Comparison of ENCODE assay signal across 20 mouse cellular contexts in genomic region chr11:60861993-60862392, GRCm38 (mm10). TPM values are rescaled to one million over a fixed set of nuclear protein-coding genes. Genes with fewer than 3 reads are reported as not detected.
DNase-seq lines count a peak whose midpoint lies in the region; ATAC-seq and TF ChIP-seq lines count a peak whose summit lies in the region.
"Had no signal": no experiment of that assay in that cellular context is flagged by ENCODE, and none has a peak within 500 bp of the region (broad histone marks: within the 10 kb centered on the region; RNA-seq: fewer than 3 reads in every experiment).

No protein-coding gene starts in this region.

- no peak; the same call in 1 of the 2 replicates for ATAC-seq in intestine, postnatal 0 days
- ATAC-seq in intestine, embryonic 16.5 days = no peak
- no peak for ATAC-seq in liver, embryonic 13.5 days (ENCODE audit: low read depth)
- no peak for ATAC-seq in liver, embryonic 11.5 days (replicated peaks; ENCODE audit: low FRiP score)
- ATAC-seq in stomach, postnatal 0 days (ENCODE audit: low FRiP score, low TSS enrichment) = 0 out of 2 replicates have a peak, but pooled peaks have one; percentile 22
- ATAC-seq in heart, embryonic 12.5 days (ENCODE audit: insufficient number of reproducible peaks, low FRiP score) = no peak
- ATAC-seq: forebrain, embryonic 15.5 days; midbrain, embryonic 15.5 days had no signal

- TF ChIP-seq EP300 in stomach, postnatal 0 days (optimal IDR thresholded peaks at IDR 0.05) = no peak

- H3K27me3 ChIP-seq in intestine, postnatal 0 days (replicated peaks; ENCODE audit: control insufficient read depth, insufficient read depth, low read length) = no peaks in the 10 kb centered on the region
- no peaks in the 10 kb centered on the region for H3K27me3 ChIP-seq in intestine, embryonic 16.5 days (replicated peaks; ENCODE audit: control insufficient read depth, insufficient read depth, low read length)
- no peaks in the 10 kb centered on the region for H3K27me3 ChIP-seq in liver, embryonic 13.5 days
- H3K27me3 ChIP-seq in liver, embryonic 11.5 days (replicated peaks; ENCODE audit: control insufficient read depth, insufficient read depth, low read length) = no peaks in the 10 kb centered on the region
- no peaks in the 10 kb centered on the region for H3K27me3 ChIP-seq in stomach, postnatal 0 days (ENCODE audit: control insufficient read depth, insufficient read depth, low read length)
- H3K27me3 ChIP-seq in heart, embryonic 12.5 days (replicated peaks) = no peaks in the 10 kb centered on the region
- H3K27me3 ChIP-seq: forebrain, embryonic 15.5 days; heart, embryonic 15.5 days; hindbrain, embryonic 13.5 days; lung, embryonic 15.5 days; midbrain, embryonic 15.5 days had no signal

- no peak for TF ChIP-seq CTCF in intestine, postnatal 0 days (IDR thresholded peaks at IDR 0.05; ENCODE audit: low read depth)
- no peak for TF ChIP-seq CTCF in stomach, postnatal 0 days (IDR thresholded peaks at IDR 0.05; ENCODE audit: low read depth)

- H3K4me3 ChIP-seq in intestine, postnatal 0 days (ENCODE audit: low read depth, low read length) = no peak overlapping the region
- no peak overlapping the region for H3K4me3 ChIP-seq in intestine, embryonic 16.5 days (ENCODE audit: low read length)
- no peak overlapping the region for H3K4me3 ChIP-seq in liver, embryonic 13.5 days (replicated peaks)
- H3K4me3 ChIP-seq in liver, embryonic 11.5 days (ENCODE audit: low read depth, low read length) = no peak overlapping the region
- no peak overlapping the region for H3K4me3 ChIP-seq in stomach, postnatal 0 days (ENCODE audit: low read depth, low read length)
- no peak overlapping the region for H3K4me3 ChIP-seq in heart, embryonic 12.5 days
- H3K4me3 ChIP-seq: embryonic facial prominence, embryonic 10.5 days; forebrain, embryonic 15.5 days; heart, embryonic 15.5 days; hindbrain, embryonic 13.5 days; limb, embryonic 10.5 days; lung, embryonic 15.5 days; midbrain, embryonic 15.5 days had no signal

- H3K9ac ChIP-seq in intestine, postnatal 0 days (ENCODE audit: low read depth, low read length) = no peak overlapping the region
- no peak overlapping the region for H3K9ac ChIP-seq in intestine, embryonic 16.5 days (ENCODE audit: low read depth, low read length)
- H3K9ac ChIP-seq in liver, embryonic 13.5 days = no peak overlapping the region
- no peak overlapping the region for H3K9ac ChIP-seq in liver, embryonic 11.5 days (ENCODE audit: low read depth, low read length)
- H3K9ac ChIP-seq in stomach, postnatal 0 days (ENCODE audit: low read length) = no peak overlapping the region
- H3K9ac ChIP-seq in heart, embryonic 12.5 days = no peak overlapping the region
- H3K9ac ChIP-seq: forebrain, embryonic 15.5 days; heart, embryonic 15.5 days; hindbrain, embryonic 13.5 days; liver, embryonic 14.5 days; lung, embryonic 15.5 days; midbrain, embryonic 15.5 days had no signal

- H3K36me3 ChIP-seq in intestine, postnatal 0 days (ENCODE audit: control insufficient read depth, insufficient read depth) = peaks cover 40% of the 10 kb centered on the region
- H3K36me3 ChIP-seq in intestine, embryonic 16.5 days (ENCODE audit: control insufficient read depth, insufficient read depth, low read length) = peaks cover 16% of the 10 kb centered on the region
- peaks cover 90% of the 10 kb centered on the region for H3K36me3 ChIP-seq in liver, embryonic 13.5 days
- H3K36me3 ChIP-seq in liver, embryonic 11.5 days (ENCODE audit: control insufficient read depth, insufficient read depth, low read length) = peaks cover 50% of the 10 kb centered on the region; the same call in 1 of the 2 replicates
- H3K36me3 ChIP-seq in stomach, postnatal 0 days (ENCODE audit: control insufficient read depth, insufficient read depth, low read length) = peaks cover 25% of the 10 kb centered on the region
- H3K36me3 ChIP-seq in heart, embryonic 12.5 days = peaks cover 72% of the 10 kb centered on the region

- WGBS in intestine, postnatal 0 days = 69% methylated on average over 3 of the region's 3 CpGs
- 79% methylated on average over 3 of the region's 3 CpGs for whole genome bisulfite sequencing in intestine, embryonic 16.5 days
- 67% methylated on average over 3 of the region's 3 CpGs for WGBS in liver, embryonic 13.5 days (ENCODE audit: insufficient replicate concordance)
- WGBS in liver, embryonic 11.5 days = 81% methylated on average over 3 of the region's 3 CpGs
- 72% methylated on average over 3 of the region's 3 CpGs for WGBS in stomach, postnatal 0 days
- WGBS in heart, embryonic 12.5 days = 68% methylated on average over 3 of the region's 3 CpGs

- no peaks in the 10 kb centered on the region for H3K9me3 ChIP-seq in intestine, postnatal 0 days (ENCODE audit: control insufficient read depth)
- H3K9me3 ChIP-seq in intestine, embryonic 16.5 days (ENCODE audit: control insufficient read depth, low read length) = no peaks in the 10 kb centered on the region
- no peaks in the 10 kb centered on the region for H3K9me3 ChIP-seq in liver, embryonic 13.5 days (replicated peaks)
- no peaks in the 10 kb centered on the region for H3K9me3 ChIP-seq in liver, embryonic 11.5 days (ENCODE audit: control insufficient read depth, low read length)
- no peaks in the 10 kb centered on the region for H3K9me3 ChIP-seq in stomach, postnatal 0 days (ENCODE audit: control insufficient read depth, low read length)
- H3K9me3 ChIP-seq in heart, embryonic 12.5 days (replicated peaks) = no peaks in the 10 kb centered on the region
- H3K9me3 ChIP-seq: embryonic facial prominence, embryonic 10.5 days; forebrain, embryonic 15.5 days; heart, embryonic 15.5 days; hindbrain, embryonic 13.5 days; limb, embryonic 10.5 days; lung, embryonic 15.5 days; midbrain, embryonic 15.5 days had no signal

- H3K4me2 ChIP-seq in intestine, postnatal 0 days (replicated peaks; ENCODE audit: low read depth) = no peak overlapping the region
- no peak overlapping the region for H3K4me2 ChIP-seq in intestine, embryonic 16.5 days (ENCODE audit: low read depth, low read length)
- H3K4me2 ChIP-seq in liver, embryonic 13.5 days = no peak overlapping the region
- no peak overlapping the region for H3K4me2 ChIP-seq in liver, embryonic 11.5 days
- H3K4me2 ChIP-seq in stomach, postnatal 0 days (replicated peaks; ENCODE audit: low read depth) = no peak overlapping the region
- H3K4me2 ChIP-seq in heart, embryonic 12.5 days = no peak overlapping the region
- H3K4me2 ChIP-seq: forebrain, embryonic 15.5 days; heart, embryonic 15.5 days; hindbrain, embryonic 13.5 days; lung, embryonic 15.5 days; midbrain, embryonic 15.5 days had no signal

- H3K4me1 ChIP-seq in intestine, postnatal 0 days (replicated peaks; ENCODE audit: control insufficient read depth, insufficient read depth, low read length) = no peaks in the 10 kb centered on the region
- H3K4me1 ChIP-seq in intestine, embryonic 16.5 days (ENCODE audit: control insufficient read depth, insufficient read depth, low read length) = no peaks in the 10 kb centered on the region
- peaks cover 3% of the 10 kb centered on the region; the same call in 1 of the 2 replicates for H3K4me1 ChIP-seq in liver, embryonic 13.5 days (replicated peaks)
- H3K4me1 ChIP-seq in liver, embryonic 11.5 days (replicated peaks; ENCODE audit: control insufficient read depth, insufficient read depth, low read length) = no peaks in the 10 kb centered on the region
- no peaks in the 10 kb centered on the region for H3K4me1 ChIP-seq in stomach, postnatal 0 days (replicated peaks; ENCODE audit: control insufficient read depth, insufficient read depth)
- H3K4me1 ChIP-seq in heart, embryonic 12.5 days (replicated peaks) = peaks cover 46% of the 10 kb centered on the region
- H3K4me1 ChIP-seq: embryonic facial prominence, embryonic 10.5 days; limb, embryonic 10.5 days; midbrain, embryonic 15.5 days had no signal

- peak overlapping the region; percentile 35; the same call in 1 of the 2 replicates for H3K27ac ChIP-seq in intestine, postnatal 0 days (ENCODE audit: low read depth, low read length)
- no peak overlapping the region for H3K27ac ChIP-seq in intestine, embryonic 16.5 days (ENCODE audit: low read length)
- H3K27ac ChIP-seq in liver, embryonic 13.5 days = peak overlapping the region; percentile 13; the same call in 1 of the 2 replicates
- H3K27ac ChIP-seq in liver, embryonic 11.5 days (ENCODE audit: low read depth, low read length) = no peak overlapping the region
- no peak overlapping the region for H3K27ac ChIP-seq in stomach, postnatal 0 days (replicated peaks)
- no peak overlapping the region for H3K27ac ChIP-seq in heart, embryonic 12.5 days (ENCODE audit: poor library complexity, severe bottlenecking)
- H3K27ac ChIP-seq: embryonic facial prominence, embryonic 10.5 days; forebrain, embryonic 15.5 days; hindbrain, embryonic 13.5 days; limb, embryonic 10.5 days; liver, embryonic 14.5 days; lung, embryonic 15.5 days; midbrain, embryonic 15.5 days had no signal

- no peak for DNase-seq in liver, embryonic 13.5 days
- no peak for DNase-seq in liver, embryonic 11.5 days (ENCODE audit: low spot score)
- peak; percentile 62 for DNase-seq in adrenal gland, postnatal 10 days
- no peak for DNase-seq in stomach, postnatal 0 days (ENCODE audit: low spot score)
- DNase-seq: cerebellum, adult 11 months; cerebellum, adult 9-11 months; heart, postnatal 36 days; lung, postnatal 4 days; thymus, postnatal 36 days had no signal

RNA-seq across cellular contexts. Expression of gene Tmem11, which starts 17.1 kb away (rescaled TPM):
- polyA plus RNA-seq in intestine, postnatal 0 days (2015; fragmentation: Nextera tagmentation; extraction: Ambion mirVana) = 34.6 and 39.3 TPM in 2 replicates
- 67.4 and 74.7 TPM in 2 replicates for polyA plus RNA-seq in intestine, embryonic 16.5 days (2015; fragmentation: Nextera tagmentation; extraction: Ambion mirVana)
- 33.1 and 33.3 TPM in 2 replicates for polyA plus RNA-seq in liver, embryonic 13.5 days (2015; fragmentation: Nextera tagmentation; extraction: Ambion mirVana)
- polyA plus RNA-seq in liver, embryonic 11.5 days (2014; fragmentation: Nextera tagmentation; extraction: Ambion mirVana) = 63.8 and 64.1 TPM in 2 replicates
- total RNA-seq in adrenal gland, postnatal 10 days (2021) = 10 to 100 TPM; 51.9 to 54.1 TPM
- 39.8 and 42.1 TPM in 2 replicates for polyA plus RNA-seq in stomach, postnatal 0 days (2015; fragmentation: Nextera tagmentation; extraction: Ambion mirVana)
- 52.6 and 53.9 TPM in 2 replicates for polyA plus RNA-seq in heart, embryonic 12.5 days (2016; fragmentation: Nextera tagmentation; extraction: Ambion mirVana)

RNA-seq across cellular contexts. Expression of gene Dhrs7b, which starts 31.6 kb away (rescaled TPM):
- 78.5 and 79.6 TPM in 2 replicates for polyA plus RNA-seq in intestine, postnatal 0 days (2015; fragmentation: Nextera tagmentation; extraction: Ambion mirVana)
- 70.8 and 71.3 TPM in 2 replicates for polyA plus RNA-seq in intestine, embryonic 16.5 days (2015; fragmentation: Nextera tagmentation; extraction: Ambion mirVana)
- polyA plus RNA-seq in liver, embryonic 13.5 days (2015; fragmentation: Nextera tagmentation; extraction: Ambion mirVana) = 25.5 and 28.9 TPM in 2 replicates
- polyA plus RNA-seq in liver, embryonic 11.5 days (2014; fragmentation: Nextera tagmentation; extraction: Ambion mirVana) = 40.3 and 42.7 TPM in 2 replicates
- 10 to 100 TPM; 44.4 to 46.7 TPM for total RNA-seq in adrenal gland, postnatal 10 days (2021)
- 28.0 and 28.1 TPM in 2 replicates for polyA plus RNA-seq in stomach, postnatal 0 days (2015; fragmentation: Nextera tagmentation; extraction: Ambion mirVana)
- polyA plus RNA-seq in heart, embryonic 12.5 days (2016; fragmentation: Nextera tagmentation; extraction: Ambion mirVana) = 31.6 and 33.4 TPM in 2 replicates

RNA-seq across cellular contexts. Expression of gene Shmt1, which starts 50.5 kb away (rescaled TPM):
- 31.0 and 34.5 TPM in 2 replicates for polyA plus RNA-seq in intestine, postnatal 0 days (2015; fragmentation: Nextera tagmentation; extraction: Ambion mirVana)
- 112 and 126 TPM in 2 replicates for polyA plus RNA-seq in intestine, embryonic 16.5 days (2015; fragmentation: Nextera tagmentation; extraction: Ambion mirVana)
- 50.1 and 54.2 TPM in 2 replicates for polyA plus RNA-seq in liver, embryonic 13.5 days (2015; fragmentation: Nextera tagmentation; extraction: Ambion mirVana)
- polyA plus RNA-seq in liver, embryonic 11.5 days (2014; fragmentation: Nextera tagmentation; extraction: Ambion mirVana) = 93.5 and 101 TPM in 2 replicates
- 100 to 1,000 TPM in 1 of 2 experiments, 10 to 100 TPM in 1; 89.0 to 103 TPM for total RNA-seq in adrenal gland, postnatal 10 days (2021)
- 29.1 and 30.9 TPM in 2 replicates for polyA plus RNA-seq in stomach, postnatal 0 days (2015; fragmentation: Nextera tagmentation; extraction: Ambion mirVana)
- 34.5 and 38.6 TPM in 2 replicates for polyA plus RNA-seq in heart, embryonic 12.5 days (2016; fragmentation: Nextera tagmentation; extraction: Ambion mirVana)

RNA-seq across cellular contexts. Expression of gene Natd1, which starts 52.6 kb away (rescaled TPM):
- 8.9 and 9.3 TPM in 2 replicates for polyA plus RNA-seq in intestine, postnatal 0 days (2015; fragmentation: Nextera tagmentation; extraction: Ambion mirVana)
- 10.8 and 13.0 TPM in 2 replicates for polyA plus RNA-seq in intestine, embryonic 16.5 days (2015; fragmentation: Nextera tagmentation; extraction: Ambion mirVana)
- polyA plus RNA-seq in liver, embryonic 13.5 days (2015; fragmentation: Nextera tagmentation; extraction: Ambion mirVana) = 8.6 and 10.5 TPM in 2 replicates
- 11.2 and 13.3 TPM in 2 replicates for polyA plus RNA-seq in liver, embryonic 11.5 days (2014; fragmentation: Nextera tagmentation; extraction: Ambion mirVana)
- total RNA-seq in adrenal gland, postnatal 10 days (2021) = 10 to 100 TPM; 21.4 to 28.0 TPM
- 6.7 and 8.3 TPM in 2 replicates for polyA plus RNA-seq in stomach, postnatal 0 days (2015; fragmentation: Nextera tagmentation; extraction: Ambion mirVana)
- 22.1 and 25.5 TPM in 2 replicates for polyA plus RNA-seq in heart, embryonic 12.5 days (2016; fragmentation: Nextera tagmentation; extraction: Ambion mirVana)

Comparison
In these comparisons a context has a peak if more than half of its experiments do, and no peak if none do; other contexts are left out.
1. H3K27ac ChIP-seq: peak in intestine, postnatal 0 days (single experiment) and liver, embryonic 13.5 days (single experiment); none in intestine, embryonic 16.5 days (single experiment), liver, embryonic 11.5 days (single experiment), stomach, postnatal 0 days (single experiment) and heart, embryonic 12.5 days (single experiment).